Mouse (Mus musculus) ovary, postnatal 10 days (tissue): ENCODE results near the gene Ide.
A peak's percentile ranks its signal among the peaks of the same experiment; 100 is the strongest.
"Not testable (repeated sequence)": the region's sequence is repeated elsewhere in the genome, so short reads cannot be mapped to it uniquely, and the experiment has no call there.

Experiments
- DNase-seq: peaks from one replicate; pipeline ENCODE4 v3.0.0; 2022; ENCODE audit warnings: low spot score

The Ide gene

DNA sequence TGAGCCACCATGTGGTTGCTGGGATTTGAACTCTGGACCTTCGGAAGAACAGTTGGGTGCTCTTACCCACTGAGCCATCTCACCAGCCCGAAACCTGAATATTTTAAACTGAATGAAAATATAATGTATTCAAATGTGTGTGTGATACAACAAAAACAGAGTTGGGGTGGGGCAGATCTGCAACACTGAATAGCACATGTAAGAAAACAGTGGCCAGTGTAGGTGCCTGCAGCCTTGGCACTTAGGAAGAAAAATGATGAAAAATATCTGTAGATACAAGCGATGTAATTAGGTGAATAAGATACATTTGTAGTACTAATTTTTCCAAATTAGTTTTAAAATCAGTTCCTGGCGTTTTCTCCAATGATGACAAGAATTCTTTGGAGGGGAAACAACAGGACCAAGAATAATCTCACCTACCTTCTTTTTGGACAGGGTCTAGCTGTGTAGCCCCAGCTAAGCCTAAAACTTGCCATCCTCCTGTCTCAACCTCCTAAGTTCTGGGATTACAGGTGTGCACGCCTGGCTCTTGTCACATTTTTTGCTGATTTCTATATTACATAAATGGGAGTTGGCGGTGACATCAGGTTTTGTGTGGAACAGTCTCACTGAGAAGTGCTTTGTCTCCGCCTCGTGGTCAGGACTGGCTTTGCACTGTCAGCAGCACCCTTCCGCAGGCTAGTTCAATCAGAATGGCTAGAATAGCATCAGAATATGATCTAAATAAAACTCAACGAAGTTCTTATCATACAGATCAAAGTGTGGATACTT lies 72.1 kb downstream of the Ide start:
- peak; percentile 70 for DNase-seq

GRCm38 (mm10) chr19:37263943-37264897 lies 73.4 kb downstream of the Ide start:
- no peak for DNase-seq

DNA sequence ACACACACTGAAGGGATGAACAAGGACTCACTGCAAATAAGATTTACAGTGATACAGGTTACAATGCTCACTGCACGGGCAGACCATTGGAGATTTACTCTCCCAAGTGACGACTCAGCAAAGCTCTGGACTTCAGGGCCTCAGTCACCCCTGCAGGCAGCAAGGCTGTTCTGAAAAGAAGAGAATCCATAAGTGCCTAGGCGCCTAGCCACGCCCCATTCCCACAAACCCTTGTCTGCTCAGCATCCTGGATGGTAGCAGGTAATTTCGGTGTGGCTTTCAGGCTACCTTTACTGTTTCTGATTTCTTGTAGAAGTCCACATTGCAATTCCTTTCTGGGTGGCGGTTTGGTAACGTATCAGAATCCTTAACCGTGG lies 74.1 kb downstream of the Ide start:
- DNase-seq = no peak

GRCm38 (mm10) chr19:37262389-37262788 lies 75.3 kb downstream of the Ide start:
- DNase-seq = no peak

GRCm38 (mm10) chr19:37255321-37255720 lies 82.3 kb downstream of the Ide start:
- DNase-seq = no peak

GRCm38 (mm10) chr19:37252104-37252503 lies 85.5 kb downstream of the Ide start:
- DNase-seq = no peak

- DNase-seq = no peak
Measured at GRCm38 (mm10) chr19:37248199-37248598, 89.5 kb downstream of the Ide start.

- DNase-seq = no peak
Measured at GRCm38 (mm10) chr19:37246859-37247258, 90.8 kb downstream of the Ide start.

- DNase-seq = no peak
Measured at GRCm38 (mm10) chr19:37242707-37243106, 94.9 kb downstream of the Ide start.

DNA sequence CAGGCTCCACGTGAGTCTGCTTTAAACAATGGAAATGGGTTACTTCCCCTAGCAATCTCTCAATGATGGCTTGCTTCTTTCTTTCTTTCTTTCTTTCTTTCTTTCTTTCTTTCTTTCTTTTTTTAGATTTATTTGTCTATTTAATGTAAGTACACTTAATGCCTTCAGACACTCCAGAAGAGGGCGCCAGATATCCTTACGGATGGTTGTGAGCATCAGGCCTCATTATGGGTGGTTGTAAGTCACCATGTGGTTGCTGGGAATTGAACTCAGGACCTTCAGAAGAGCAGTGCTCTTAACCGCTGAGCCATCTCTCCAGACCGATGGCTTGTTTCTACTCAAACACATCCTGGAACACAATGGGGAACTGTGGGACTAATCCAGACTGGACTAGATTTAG lies 96.5 kb downstream of the Ide start:
- DNase-seq = no peak

GRCm38 (mm10) chr19:37239096-37239495 lies 98.6 kb downstream of the Ide start:
- no peak for DNase-seq

GRCm38 (mm10) chr19:37238651-37239050 lies 99.0 kb downstream of the Ide start:
- no peak for DNase-seq

DNA sequence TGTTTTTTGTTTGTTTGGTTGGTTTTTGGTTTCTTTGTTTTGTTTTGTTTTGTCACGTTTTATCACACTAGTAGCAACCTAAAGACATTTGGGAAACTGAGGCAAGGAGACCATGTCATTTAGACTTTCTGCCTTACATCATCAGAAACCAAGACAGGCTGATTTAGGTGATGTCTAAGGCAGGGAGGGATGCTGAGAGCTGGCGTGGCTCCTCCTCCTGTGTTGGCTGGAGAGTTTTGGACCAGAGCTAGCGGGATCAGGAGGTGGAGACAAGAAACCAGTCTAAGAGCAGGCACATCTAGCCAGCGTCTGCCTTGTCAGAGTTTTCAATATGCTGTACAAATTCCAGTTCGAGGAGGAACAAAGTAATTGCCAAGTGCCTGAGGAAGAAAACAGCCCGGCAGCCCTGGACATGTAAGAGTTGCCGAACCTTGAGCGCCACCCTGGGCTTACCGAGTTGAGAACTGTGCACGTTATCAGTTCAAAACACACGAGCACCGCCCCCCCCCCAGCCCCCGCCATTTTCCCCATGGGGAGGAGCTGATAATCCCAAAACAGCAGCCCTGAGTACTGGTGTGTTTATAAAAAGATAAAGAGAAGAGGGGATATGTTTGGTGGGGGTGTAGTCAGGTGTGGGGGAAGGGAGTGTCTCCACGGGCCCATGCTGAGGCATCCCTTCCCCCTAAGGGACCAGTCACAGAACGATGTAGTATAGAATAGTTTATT lies 99.8 kb downstream of the Ide start:
- no peak for DNase-seq

GRCm38 (mm10) chr19:37237306-37237705 lies 100.3 kb downstream of the Ide start:
- DNase-seq = no peak

DNA sequence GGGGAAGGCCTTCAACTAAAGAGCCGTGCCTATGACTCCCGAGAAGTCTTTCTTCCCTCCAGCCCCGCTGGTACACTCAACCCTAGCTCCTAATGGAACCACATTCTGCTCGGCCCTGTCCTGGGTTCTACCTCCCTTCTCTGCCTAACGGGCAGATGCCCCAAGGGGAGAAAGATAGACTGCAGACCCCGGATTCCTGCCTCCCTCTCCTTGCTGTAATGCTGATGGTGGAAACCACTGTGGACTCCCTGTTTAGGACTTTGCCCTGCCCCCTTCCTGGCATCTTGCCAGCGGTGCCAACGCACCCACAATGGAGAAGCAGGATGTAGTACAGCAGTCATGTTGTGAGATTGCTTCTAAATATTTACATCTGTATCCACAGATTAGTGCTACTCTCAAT lies 101.8 kb downstream of the Ide start:
- no peak for DNase-seq

GRCm38 (mm10) chr19:37233561-37234539 lies 103.8 kb downstream of the Ide start:
- DNase-seq = no peak

- DNase-seq = not testable (repeated sequence)
Measured at GRCm38 (mm10) chr19:37232598-37232997, 105.1 kb downstream of the Ide start.

GRCm38 (mm10) chr19:37225197-37225862 lies 112.3 kb downstream of the Ide start:
- no peak for DNase-seq
